Mouse (Mus musculus): ENCODE data around the gene Pbx4. TPM values are rescaled to one million over a fixed set of nuclear protein-coding genes. Genes with fewer than 3 reads are reported as not detected.
A peak's percentile ranks its signal among the peaks of the same experiment; 100 is the strongest.

Gene Pbx4
- polyA plus RNA-seq, 1 experiment, result 3.3 TPM

GRCm38 (mm10) chr8:69808094-69808863 lies 24.0 kb upstream of the Pbx4 start, which contains the start of gene Gmip:
Gmip (plus strand) TSS chr8:69808679.
- 3% methylated on average over 28 of the region's 28 CpGs for WGBS
- no peak for DNase-seq (ENCODE audit: low read depth, low spot score)

GRCm38 (mm10) chr8:69808864-69809403 lies 23.4 kb upstream of the Pbx4 start:
- 0% methylated on average over 23 of the region's 23 CpGs for WGBS

DNA sequence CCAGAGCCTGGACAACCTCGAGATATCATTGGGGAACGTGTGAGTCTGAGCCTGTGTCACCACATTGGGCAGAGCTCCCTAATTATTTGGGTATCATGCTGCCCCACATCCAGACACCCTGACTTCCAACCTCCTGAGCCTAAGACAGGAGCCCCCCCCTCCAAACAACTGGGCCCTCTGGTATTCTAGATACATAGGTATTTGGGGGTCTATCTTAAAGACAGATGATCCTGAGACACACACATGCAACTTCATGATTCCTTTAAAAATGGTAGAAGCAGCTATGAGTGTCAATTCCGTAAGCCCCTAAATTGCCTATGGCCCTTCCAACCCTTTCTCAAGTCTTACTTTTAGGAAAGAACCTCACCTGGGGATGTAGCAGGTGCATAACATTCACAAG lies 22.5 kb upstream of the Pbx4 start:
- WGBS, result 81% methylated on average over 3 of the region's 3 CpGs
- no peak for DNase-seq (ENCODE audit: low read depth, low spot score)

More at GRCm38 (mm10) chr8:69808864-69809403, 23.4 kb upstream of the Pbx4 start:
- DNase-seq (ENCODE audit: low read depth, low spot score), result no peak

- 100% methylated on average over 2 of the region's 2 CpGs for WGBS
Measured at GRCm38 (mm10) chr8:69814881-69815280, 17.4 kb upstream of the Pbx4 start.

GRCm38 (mm10) chr8:69815396-69815795 lies 16.9 kb upstream of the Pbx4 start:
- DNase-seq (ENCODE audit: low read depth, low spot score), result no peak
- WGBS, result 86% methylated on average over 4 of the region's 4 CpGs

More at GRCm38 (mm10) chr8:69814881-69815280, 17.4 kb upstream of the Pbx4 start:
- DNase-seq (ENCODE audit: low read depth, low spot score), result no peak

DNA sequence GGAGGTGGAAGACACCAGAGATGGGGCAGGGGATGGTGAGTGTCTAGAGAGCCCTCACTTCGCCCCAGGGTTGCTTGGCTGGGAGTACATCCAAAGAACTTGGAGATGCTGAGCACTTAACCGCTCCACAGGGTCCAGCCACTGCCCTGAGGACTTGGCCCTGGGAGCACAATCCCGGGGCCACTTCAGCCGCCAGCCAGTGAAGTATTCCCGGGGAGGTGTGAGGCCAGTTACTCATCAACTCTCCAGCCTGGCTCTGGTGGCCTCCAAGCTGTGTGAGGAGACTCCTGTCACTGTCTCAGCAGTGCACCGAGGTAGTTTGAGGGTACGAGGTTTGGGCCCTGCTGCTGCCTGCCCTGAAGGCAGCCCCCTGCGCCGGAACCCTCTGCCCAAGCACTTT lies 11.8 kb upstream of the Pbx4 start:
- no peak for DNase-seq (ENCODE audit: low read depth, low spot score)

DNA sequence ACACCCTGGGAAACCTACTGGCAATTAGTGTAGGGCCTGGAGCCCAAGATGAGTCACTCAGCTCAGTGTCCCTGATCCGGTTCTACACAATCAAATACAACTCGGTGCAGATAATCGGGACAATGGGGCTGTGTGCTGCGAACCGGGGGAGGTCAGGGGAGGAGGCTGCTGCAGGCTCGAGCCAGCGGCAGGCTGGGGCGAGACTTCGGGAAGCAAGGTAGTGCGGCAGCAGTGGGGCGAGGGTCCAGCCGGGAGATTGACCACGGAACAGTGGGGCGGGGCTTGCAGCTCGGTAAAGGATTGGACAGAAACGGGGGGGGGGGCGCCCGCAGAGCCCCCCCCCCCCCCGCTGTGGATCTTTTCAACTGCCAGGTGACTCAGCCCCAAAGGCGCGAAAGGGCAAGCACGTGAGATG lies 10.3 kb upstream of the Pbx4 start:
- DNase-seq (ENCODE audit: low read depth, low spot score), result no peak

More for the DNA sequence above, 11.8 kb upstream of the Pbx4 start:
- 76% methylated on average over 9 of the region's 9 CpGs for WGBS

DNA sequence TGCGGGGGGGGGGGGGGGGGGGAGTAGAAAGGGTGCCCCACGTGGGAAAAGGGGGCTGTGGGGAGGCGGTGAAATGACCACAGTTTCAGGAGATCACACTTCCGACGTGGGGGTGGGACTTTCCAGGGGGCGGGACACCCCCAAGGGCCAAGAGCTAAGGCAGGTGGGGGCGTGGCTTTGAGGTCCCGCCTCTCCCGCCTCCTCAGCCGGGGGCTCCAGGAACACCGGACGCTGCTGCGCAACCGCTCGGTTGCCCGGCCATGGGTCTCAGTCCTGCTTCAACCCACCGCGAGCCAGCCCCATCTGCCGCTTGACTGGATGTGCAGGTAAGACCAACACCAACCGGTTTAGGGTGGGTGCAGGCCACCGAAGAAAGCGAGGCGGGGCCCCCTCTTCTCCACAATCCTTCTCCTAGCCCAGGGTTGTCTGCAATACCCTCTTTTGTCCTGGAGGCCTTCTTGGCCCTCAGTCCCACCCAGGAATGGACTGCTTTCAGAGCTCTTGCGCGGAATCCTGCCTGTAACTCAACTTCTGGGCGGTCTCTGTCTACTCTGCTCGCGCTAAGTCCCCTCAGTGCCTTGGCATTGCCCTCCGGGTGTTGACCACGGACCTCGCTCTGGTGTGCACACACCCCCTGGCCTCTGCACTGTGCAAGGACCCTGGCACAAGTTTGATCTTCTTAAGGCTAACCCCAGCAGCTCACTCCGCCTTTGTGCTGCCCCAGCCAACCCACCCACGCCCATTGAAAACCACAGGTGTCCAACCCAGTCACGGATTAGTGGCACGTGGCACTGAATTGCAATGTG lies 9.7 kb upstream of the Pbx4 start, which contains the start of gene Lpar2:
Gene Lpar2 (plus strand): TSS at position 44 of the 806 bp plus-strand sequence.
- 4% methylated on average over 30 of the region's 35 CpGs for WGBS
- DNase-seq (ENCODE audit: low read depth, low spot score), result no peak

More for the DNA sequence above, 10.3 kb upstream of the Pbx4 start:
- WGBS, result 1% methylated on average over 17 of the region's 22 CpGs

DNA sequence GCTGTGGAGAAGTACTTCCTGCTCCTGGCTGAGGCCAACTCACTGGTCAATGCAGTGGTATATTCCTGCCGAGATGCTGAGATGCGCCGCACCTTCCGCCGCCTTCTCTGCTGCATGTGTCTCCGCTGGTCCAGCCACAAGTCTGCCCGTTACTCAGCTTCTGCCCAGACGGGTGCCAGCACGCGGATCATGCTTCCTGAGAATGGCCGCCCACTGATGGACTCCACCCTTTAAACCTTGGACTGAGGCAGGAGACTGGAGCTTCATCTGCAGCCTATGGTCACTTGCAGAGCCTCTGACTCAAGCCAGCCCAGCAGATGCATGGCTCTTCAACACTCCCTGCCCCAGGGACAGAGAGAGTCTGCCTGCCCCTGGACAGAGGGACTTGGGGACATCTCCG lies 5.9 kb upstream of the Pbx4 start:
- no peak for DNase-seq (ENCODE audit: low read depth, low spot score)
- WGBS, result 91% methylated on average over 12 of the region's 12 CpGs

GRCm38 (mm10) chr8:69837057-69837682 lies 4.9 kb downstream of the Pbx4 start:
- WGBS, result 44% methylated on average over 8 of the region's 8 CpGs
- DNase-seq (ENCODE audit: low read depth, low spot score), result no peak

DNA sequence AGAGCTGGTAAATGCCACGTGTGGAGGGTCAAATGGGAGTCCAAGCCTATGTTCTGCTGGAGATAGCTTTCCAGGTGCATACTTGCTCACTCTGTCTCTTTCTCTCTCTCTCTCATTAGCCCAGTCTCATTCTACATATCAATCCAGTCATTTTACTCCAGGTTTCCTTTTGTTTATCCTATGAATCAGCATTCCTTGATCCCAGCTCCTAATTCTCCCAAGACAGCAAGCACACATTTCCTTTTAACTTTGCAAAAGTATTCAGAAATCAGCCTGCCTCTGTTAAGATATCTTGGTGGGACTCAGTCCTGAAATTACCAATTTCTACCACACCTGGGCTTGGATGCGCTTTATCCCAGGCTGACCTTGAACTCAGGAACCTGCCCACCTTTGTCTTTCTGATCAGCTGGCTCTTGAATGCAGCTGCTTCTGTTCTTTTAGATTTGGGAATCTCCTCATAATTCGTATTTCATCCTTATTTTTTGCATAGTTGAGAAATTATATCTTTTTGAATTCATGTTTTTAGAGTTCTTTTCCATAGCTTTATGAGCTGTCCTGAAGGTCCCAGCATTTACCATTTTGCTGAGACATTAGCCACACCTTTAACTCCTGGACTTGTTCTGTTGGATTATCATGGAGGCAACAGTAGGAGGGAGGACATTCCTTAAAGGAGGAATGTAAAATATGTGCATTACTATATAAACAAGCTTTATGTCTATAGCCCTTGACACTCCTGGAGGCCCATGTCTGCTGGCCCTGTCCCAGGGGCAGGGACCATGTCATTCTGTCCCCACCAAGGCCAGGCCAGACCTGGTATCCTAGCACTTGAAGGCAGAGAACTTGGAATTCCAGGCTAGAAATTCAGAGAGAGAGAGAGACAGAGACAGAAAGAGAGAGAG lies 15.1 kb downstream of the Pbx4 start:
- DNase-seq (ENCODE audit: low read depth, low spot score), result no peak
- WGBS, result 71% methylated on average over 3 of the region's 3 CpGs

DNA sequence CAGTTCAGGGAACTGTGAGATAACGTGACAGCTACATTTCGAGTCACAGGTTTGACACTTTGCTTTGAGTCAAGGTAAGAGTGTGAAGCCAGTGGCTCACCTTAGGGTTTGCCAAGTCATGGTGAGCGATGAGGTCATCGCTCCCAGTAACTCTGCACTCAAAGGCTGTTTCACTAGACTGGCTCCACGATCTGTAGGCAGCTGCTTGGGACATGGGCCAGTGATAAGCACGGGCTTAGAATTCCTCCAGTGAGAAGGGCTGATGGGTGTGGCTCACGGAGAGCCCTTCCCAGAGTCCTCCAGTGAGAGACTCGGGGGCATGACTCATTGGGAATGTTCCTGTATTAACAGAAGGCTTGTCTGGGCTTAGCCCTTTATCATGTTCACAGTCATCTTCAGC lies 16.7 kb downstream of the Pbx4 start:
- 32% methylated on average over 8 of the region's 8 CpGs for WGBS
- DNase-seq (ENCODE audit: low read depth, low spot score), result peak; percentile 27

DNA sequence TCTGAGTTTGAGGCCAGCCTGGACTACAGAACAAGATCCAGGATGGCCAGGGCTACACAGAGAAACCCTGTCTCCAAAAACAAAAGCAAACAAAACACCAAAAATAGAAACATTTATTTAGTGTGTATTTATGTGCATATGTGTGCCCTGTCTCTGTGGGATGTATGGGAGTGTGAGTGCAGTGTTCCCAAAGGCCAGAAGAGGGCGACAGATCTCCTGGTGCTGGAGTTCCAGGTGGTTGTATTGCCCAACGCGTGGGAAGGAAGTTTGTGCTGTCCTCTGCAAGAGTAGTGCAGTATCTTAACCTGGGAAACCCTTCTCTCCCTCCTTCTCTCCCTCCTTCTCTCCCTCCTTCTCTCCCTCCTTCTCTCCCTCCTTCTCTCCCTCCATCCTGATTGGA lies 17.6 kb downstream of the Pbx4 start:
- no peak for DNase-seq (ENCODE audit: low read depth, low spot score)
- WGBS, result 52% methylated on average over 3 of the region's 3 CpGs

DNA sequence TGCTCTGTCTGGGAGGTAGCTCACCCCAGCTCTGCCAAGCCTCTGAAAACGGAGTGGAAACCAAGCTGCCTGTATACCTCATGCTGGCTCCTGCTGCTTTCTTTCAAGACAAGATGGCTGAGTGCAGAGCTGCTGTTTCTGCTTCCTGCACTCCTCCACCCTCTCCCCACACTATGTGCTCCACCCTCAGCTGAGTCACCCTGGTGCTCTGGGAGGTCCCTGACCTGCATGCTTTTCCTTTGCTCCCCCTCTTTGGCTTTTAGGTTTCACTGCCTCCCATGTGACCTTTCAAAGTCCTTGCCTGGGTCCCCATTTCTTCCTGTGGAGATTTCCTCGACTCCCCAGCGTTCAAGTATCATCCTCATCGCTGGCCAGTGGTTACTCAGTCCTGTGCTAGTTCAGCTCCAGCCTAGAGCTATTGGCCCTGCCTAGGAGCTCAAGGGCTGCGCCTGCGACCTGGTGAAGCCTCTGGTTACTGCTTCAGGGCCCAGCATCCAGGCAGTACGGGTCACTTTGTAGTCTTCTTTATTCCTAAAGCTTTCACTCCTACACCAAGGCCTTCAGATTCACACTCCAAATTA lies 18.7 kb downstream of the Pbx4 start:
- DNase-seq (ENCODE audit: low read depth, low spot score), result no peak
- 79% methylated on average over 7 of the region's 7 CpGs for whole genome bisulfite sequencing

DNA sequence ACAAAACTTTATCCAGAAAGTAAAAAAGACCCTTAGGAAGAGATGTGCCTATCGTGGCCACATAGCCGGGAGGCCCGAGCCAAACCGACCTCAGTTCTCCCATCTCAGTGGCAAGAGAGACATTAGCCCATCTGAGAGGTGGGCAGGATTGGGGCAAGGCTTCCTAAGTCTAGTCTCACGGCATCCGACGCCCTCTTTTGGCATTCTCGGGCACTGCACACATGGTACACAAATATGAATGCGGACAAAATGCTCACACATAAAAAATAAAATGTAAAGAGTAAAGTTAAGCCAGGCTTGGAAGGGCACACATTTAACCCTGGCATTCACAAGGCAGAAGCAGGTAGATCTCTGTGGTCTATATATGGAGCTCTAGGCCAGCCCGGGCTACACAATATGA lies 21.6 kb downstream of the Pbx4 start:
- WGBS, result 89% methylated on average over 10 of the region's 10 CpGs
- DNase-seq (ENCODE audit: low read depth, low spot score), result no peak

GRCm38 (mm10) chr8:69860807-69861206 lies 28.5 kb downstream of the Pbx4 start:
- 61% methylated on average over 4 of the region's 4 CpGs for WGBS
- DNase-seq (ENCODE audit: low read depth, low spot score), result no peak

DNA sequence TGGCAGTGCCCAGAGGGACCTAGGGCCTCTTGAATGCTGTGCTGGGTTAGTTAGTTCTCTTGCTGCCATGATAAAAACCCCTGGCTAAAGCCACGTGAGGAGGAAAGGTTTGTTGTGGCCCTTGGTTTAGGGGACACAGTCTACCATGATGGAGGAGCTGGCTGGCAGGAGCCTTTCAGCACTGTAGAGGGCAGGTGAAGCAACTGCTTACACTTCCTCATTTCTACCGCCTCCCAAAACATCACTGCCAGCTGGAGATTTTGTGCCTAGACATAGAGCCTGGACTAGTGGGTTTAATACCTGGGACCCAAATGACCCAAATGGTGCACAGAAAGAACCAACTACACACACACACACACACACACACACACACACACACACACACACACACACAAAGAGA lies 29.0 kb downstream of the Pbx4 start:
- WGBS, result 55% methylated on average over 2 of the region's 2 CpGs

GRCm38 (mm10) chr8:69863387-69864020 lies 31.2 kb downstream of the Pbx4 start:
- DNase-seq (ENCODE audit: low read depth, low spot score), result no peak
- WGBS, result 55% methylated on average over 5 of the region's 5 CpGs

More for the DNA sequence above, 29.0 kb downstream of the Pbx4 start:
- no peak for DNase-seq (ENCODE audit: low read depth, low spot score)

All from large intestine, adult 2 months (tissue).